Mouse (Mus musculus) heart, adult 2 months (tissue): ENCODE data around the gene Tmem167b.

Source experiments
- CTCF ChIP-seq: fragments of 200-600 bp; IDR thresholded peaks from 2 replicates; pipeline ENCODE4 v1.8.1; 2022; ENCODE audit warnings: antibody characterized with exemption, mild to moderate bottlenecking, moderate library complexity
- EP300 ChIP-seq: fragments of 200-500 bp; IDR thresholded peaks from 2 replicates; pipeline ENCODE4 v1.6.1; 2011; ENCODE audit warnings: low read depth, low read length, control low read depth; ENCODE audit not compliant: insufficient read depth
- POLR2A ChIP-seq: fragments of 200-500 bp; IDR thresholded peaks from 2 replicates; pipeline ENCODE4 v1.6.1; 2011; ENCODE audit warnings: mild to moderate bottlenecking, low read depth, low read length, control low read depth; ENCODE audit not compliant: insufficient read depth

DNA sequence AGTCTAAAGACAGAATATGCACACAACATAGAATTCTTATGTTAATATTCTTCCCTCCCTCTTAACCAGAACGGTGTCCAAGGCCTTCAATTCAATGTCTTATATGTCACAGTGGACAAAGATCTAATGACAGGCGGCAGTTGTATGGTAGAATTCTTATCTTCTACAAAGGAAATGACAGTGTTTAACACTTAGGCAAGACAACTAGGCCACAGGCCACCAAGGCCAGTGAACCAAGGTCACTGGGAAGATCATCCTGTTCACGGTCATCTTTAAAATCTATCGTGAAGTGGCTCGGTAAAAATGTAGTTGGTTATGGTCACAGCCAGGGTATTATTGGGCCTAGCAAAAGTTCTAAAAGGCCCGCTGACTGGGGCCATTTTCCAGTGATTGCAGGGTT is 28.3 kb downstream of the Tmem167b start, which contains the start of gene 1700013F07Rik:
- TF ChIP-seq POLR2A (no peak), CTCF (no peak), EP300 (no peak)
